Mouse (Mus musculus): ENCODE measurements around the gene Dscam. TPM values are rescaled to one million over a fixed set of nuclear protein-coding genes. Genes with fewer than 3 reads are reported as not detected.

Gene Dscam
- polyA plus RNA-seq, 1 experiment from 2014 or later, result 8.2 TPM

- Histone ChIP-seq H3K4me3 (ENCODE audit: low read depth, low read length) (no peak overlapping the region), H3K27me3 (replicated peaks; ENCODE audit: control insufficient read depth, insufficient read depth, low read length) (no peaks in the 10 kb centered on the region), H3K9me3 (replicated peaks; ENCODE audit: control insufficient read depth, low read length) (no peaks in the 10 kb centered on the region), H3K36me3 (ENCODE audit: control insufficient read depth, insufficient read depth, low read length) (no peaks in the 10 kb centered on the region), H3K27ac (ENCODE audit: low read depth, low read length) (no peak overlapping the region), H3K4me2 (ENCODE audit: low read length) (no peak overlapping the region), H3K9ac (ENCODE audit: low read length) (no peak overlapping the region), H3K4me1 (ENCODE audit: control insufficient read depth, insufficient read depth, low read length) (peaks cover 10% of the 10 kb centered on the region; the same call in 1 of the 2 replicates)
- WGBS, result 64% methylated on average over 11 of the region's 11 CpGs
- ATAC-seq (no peak), DNase-seq (ENCODE audit: low spot score) (peak; percentile 80)
Observed at GRCm38 (mm10) chr16:96671603-96672374, 498.8 kb downstream of the Dscam start.

GRCm38 (mm10) chr16:96669706-96670105 is 500.8 kb downstream of the Dscam start:
- H3K4me2 ChIP-seq (ENCODE audit: low read length), result no peak overlapping the region
- H3K9ac ChIP-seq (ENCODE audit: low read length), result no peak overlapping the region
- DNase-seq (ENCODE audit: low spot score) (no peak), ATAC-seq (no peak)
- H3K4me1 ChIP-seq (ENCODE audit: control insufficient read depth, insufficient read depth, low read length), result peaks cover 10% of the 10 kb centered on the region; the same call in 1 of the 2 replicates
- no peaks in the 10 kb centered on the region for H3K36me3 ChIP-seq (ENCODE audit: control insufficient read depth, insufficient read depth, low read length)
- no peaks in the 10 kb centered on the region for H3K27me3 ChIP-seq (replicated peaks; ENCODE audit: control insufficient read depth, insufficient read depth, low read length)
- no peak overlapping the region for H3K27ac ChIP-seq (ENCODE audit: low read depth, low read length)
- no peaks in the 10 kb centered on the region for H3K9me3 ChIP-seq (replicated peaks; ENCODE audit: control insufficient read depth, low read length)
- H3K4me3 ChIP-seq (ENCODE audit: low read depth, low read length), result no peak overlapping the region
- WGBS, result 78% methylated on average over 5 of the region's 5 CpGs

GRCm38 (mm10) chr16:96668478-96668877 is 502.1 kb downstream of the Dscam start:
- no peaks in the 10 kb centered on the region for H3K9me3 ChIP-seq (replicated peaks; ENCODE audit: control insufficient read depth, low read length)
- WGBS, result 89% methylated on average over 1 of the region's 1 CpGs
- no peak for ATAC-seq

GRCm38 (mm10) chr16:96661073-96661472 is 509.5 kb downstream of the Dscam start:
- WGBS, result 91% methylated on average over 3 of the region's 3 CpGs
- H3K4me3 ChIP-seq (ENCODE audit: low read depth, low read length), result no peak overlapping the region
- no peak overlapping the region for H3K4me2 ChIP-seq (ENCODE audit: low read length)
- ATAC-seq (no peak), DNase-seq (ENCODE audit: low spot score) (no peak)
- H3K27ac ChIP-seq (ENCODE audit: low read depth, low read length), result no peak overlapping the region
- no peak overlapping the region for H3K9ac ChIP-seq (ENCODE audit: low read length)
- no peaks in the 10 kb centered on the region for H3K27me3 ChIP-seq (replicated peaks; ENCODE audit: control insufficient read depth, insufficient read depth, low read length)
- H3K36me3 ChIP-seq (ENCODE audit: control insufficient read depth, insufficient read depth, low read length), result no peaks in the 10 kb centered on the region
- H3K9me3 ChIP-seq (replicated peaks; ENCODE audit: control insufficient read depth, low read length), result no peaks in the 10 kb centered on the region
- no peaks in the 10 kb centered on the region for H3K4me1 ChIP-seq (ENCODE audit: control insufficient read depth, insufficient read depth, low read length)

More at GRCm38 (mm10) chr16:96668478-96668877, 502.1 kb downstream of the Dscam start:
- DNase-seq (ENCODE audit: low spot score), result no peak
- Histone ChIP-seq H3K4me2 (ENCODE audit: low read length) (no peak overlapping the region), H3K36me3 (ENCODE audit: control insufficient read depth, insufficient read depth, low read length) (no peaks in the 10 kb centered on the region), H3K27me3 (replicated peaks; ENCODE audit: control insufficient read depth, insufficient read depth, low read length) (no peaks in the 10 kb centered on the region), H3K9ac (ENCODE audit: low read length) (no peak overlapping the region), H3K4me3 (ENCODE audit: low read depth, low read length) (no peak overlapping the region), H3K4me1 (ENCODE audit: control insufficient read depth, insufficient read depth, low read length) (peaks cover 5% of the 10 kb centered on the region; the same call in 1 of the 2 replicates), H3K27ac (ENCODE audit: low read depth, low read length) (no peak overlapping the region)

GRCm38 (mm10) chr16:96659275-96659674 is 511.3 kb downstream of the Dscam start:
- DNase-seq (ENCODE audit: low spot score) (no peak), ATAC-seq (no peak)
- Histone ChIP-seq H3K27ac (ENCODE audit: low read depth, low read length) (no peak overlapping the region), H3K9me3 (replicated peaks; ENCODE audit: control insufficient read depth, low read length) (no peaks in the 10 kb centered on the region), H3K27me3 (replicated peaks; ENCODE audit: control insufficient read depth, insufficient read depth, low read length) (no peaks in the 10 kb centered on the region), H3K4me1 (ENCODE audit: control insufficient read depth, insufficient read depth, low read length) (no peaks in the 10 kb centered on the region), H3K4me3 (ENCODE audit: low read depth, low read length) (no peak overlapping the region), H3K36me3 (ENCODE audit: control insufficient read depth, insufficient read depth, low read length) (no peaks in the 10 kb centered on the region), H3K4me2 (ENCODE audit: low read length) (no peak overlapping the region), H3K9ac (ENCODE audit: low read length) (no peak overlapping the region)
- 48% methylated on average over 5 of the region's 5 CpGs for WGBS

- no peak overlapping the region for H3K4me2 ChIP-seq (ENCODE audit: low read length)
- H3K4me1 ChIP-seq (ENCODE audit: control insufficient read depth, insufficient read depth, low read length), result no peaks in the 10 kb centered on the region
- H3K36me3 ChIP-seq (ENCODE audit: control insufficient read depth, insufficient read depth, low read length), result no peaks in the 10 kb centered on the region
- no peak overlapping the region for H3K4me3 ChIP-seq (ENCODE audit: low read depth, low read length)
- no peaks in the 10 kb centered on the region for H3K9me3 ChIP-seq (replicated peaks; ENCODE audit: control insufficient read depth, low read length)
- DNase-seq (ENCODE audit: low spot score), result no peak
- WGBS, result 92% methylated on average over 4 of the region's 4 CpGs
- no peaks in the 10 kb centered on the region for H3K27me3 ChIP-seq (replicated peaks; ENCODE audit: control insufficient read depth, insufficient read depth, low read length)
- no peak overlapping the region for H3K27ac ChIP-seq (ENCODE audit: low read depth, low read length)
- H3K9ac ChIP-seq (ENCODE audit: low read length), result no peak overlapping the region
- ATAC-seq, result no peak
Observed at GRCm38 (mm10) chr16:96655548-96655947, 515.0 kb downstream of the Dscam start.

- Histone ChIP-seq H3K27me3 (replicated peaks; ENCODE audit: control insufficient read depth, insufficient read depth, low read length) (no peaks in the 10 kb centered on the region), H3K4me2 (ENCODE audit: low read length) (no peak overlapping the region), H3K9me3 (replicated peaks; ENCODE audit: control insufficient read depth, low read length) (no peaks in the 10 kb centered on the region), H3K4me3 (ENCODE audit: low read depth, low read length) (no peak overlapping the region), H3K4me1 (ENCODE audit: control insufficient read depth, insufficient read depth, low read length) (no peaks in the 10 kb centered on the region), H3K9ac (ENCODE audit: low read length) (no peak overlapping the region), H3K36me3 (ENCODE audit: control insufficient read depth, insufficient read depth, low read length) (no peaks in the 10 kb centered on the region), H3K27ac (ENCODE audit: low read depth, low read length) (no peak overlapping the region)
- WGBS, result 94% methylated on average over 4 of the region's 4 CpGs
- DNase-seq (ENCODE audit: low spot score) (no peak), ATAC-seq (no peak)
Observed at GRCm38 (mm10) chr16:96654054-96654453, 516.5 kb downstream of the Dscam start.

GRCm38 (mm10) chr16:96651444-96651843 is 519.1 kb downstream of the Dscam start:
- DNase-seq (ENCODE audit: low spot score), result no peak
- H3K9me3 ChIP-seq (replicated peaks; ENCODE audit: control insufficient read depth, low read length), result no peaks in the 10 kb centered on the region
- 95% methylated on average over 3 of the region's 3 CpGs for WGBS
- H3K4me1 ChIP-seq (ENCODE audit: control insufficient read depth, insufficient read depth, low read length), result no peaks in the 10 kb centered on the region
- H3K27ac ChIP-seq (ENCODE audit: low read depth, low read length), result no peak overlapping the region
- ATAC-seq, result no peak
- no peak overlapping the region for H3K9ac ChIP-seq (ENCODE audit: low read length)
- H3K36me3 ChIP-seq (ENCODE audit: control insufficient read depth, insufficient read depth, low read length), result no peaks in the 10 kb centered on the region
- no peaks in the 10 kb centered on the region for H3K27me3 ChIP-seq (replicated peaks; ENCODE audit: control insufficient read depth, insufficient read depth, low read length)
- no peak overlapping the region for H3K4me2 ChIP-seq (ENCODE audit: low read length)
- no peak overlapping the region for H3K4me3 ChIP-seq (ENCODE audit: low read depth, low read length)

- H3K9ac ChIP-seq (ENCODE audit: low read length), result no peak overlapping the region
- no peaks in the 10 kb centered on the region for H3K36me3 ChIP-seq (ENCODE audit: control insufficient read depth, insufficient read depth, low read length)
- no peak for DNase-seq (ENCODE audit: low spot score)
- H3K4me3 ChIP-seq (ENCODE audit: low read depth, low read length), result no peak overlapping the region
- H3K4me1 ChIP-seq (ENCODE audit: control insufficient read depth, insufficient read depth, low read length), result no peaks in the 10 kb centered on the region
- no peak overlapping the region for H3K27ac ChIP-seq (ENCODE audit: low read depth, low read length)
- no peaks in the 10 kb centered on the region for H3K9me3 ChIP-seq (replicated peaks; ENCODE audit: control insufficient read depth, low read length)
- H3K4me2 ChIP-seq (ENCODE audit: low read length), result no peak overlapping the region
- no peaks in the 10 kb centered on the region for H3K27me3 ChIP-seq (replicated peaks; ENCODE audit: control insufficient read depth, insufficient read depth, low read length)
- WGBS, result 77% methylated on average over 3 of the region's 3 CpGs
- no peak for ATAC-seq
Observed at GRCm38 (mm10) chr16:96640101-96640500, 530.5 kb downstream of the Dscam start.

Data from forebrain, embryonic 14.5 days (tissue).